Mouse (Mus musculus) ES-Bruce4 (cell line): ENCODE measurements at regions not wholly inside any gene's neighbourhood (a gene's known extent, or its start where the extent isn't known, plus 50 kb on each side); places are given as distances from the start of the nearest gene placed in this dataset.

Experiments used
- CTCF ChIP-seq: IDR thresholded peaks from one replicate; pipeline ENCODE4 v1.8.1; 2011; ENCODE audit warnings: low read depth, low read length
- EP300 ChIP-seq: IDR thresholded peaks from 2 replicates; pipeline ENCODE4 v1.6.1; 2011; ENCODE audit warnings: low read depth, low read length; ENCODE audit not compliant: insufficient read depth
- POLR2A ChIP-seq: IDR thresholded peaks from one replicate; pipeline ENCODE4 v1.8.1; 2011; ENCODE audit warnings: low read length; ENCODE audit not compliant: insufficient read depth

GRCm38 (mm10) chr8:92072254-92072615 lies 270.4 kb upstream of the Irx3 start:
- TF ChIP-seq CTCF (no peak), POLR2A (no peak), EP300 (no peak)
